Comparison of ENCODE assay signal across 11 mouse cellular contexts in genomic region chr1:185836632-185837281, GRCm38 (mm10).
A peak's percentile ranks its signal among the peaks of the same experiment; 100 is the strongest.
DNase-seq lines count a peak whose midpoint lies in the region; ATAC-seq and TF ChIP-seq lines count a peak whose summit lies in the region.
"Had no signal": no experiment of that assay in that cellular context is flagged by ENCODE, and none has a peak within 500 bp of the region (broad histone marks: within the 10 kb centered on the region; RNA-seq: fewer than 3 reads in every experiment).

No protein-coding gene starts in this region.

- H3K4me2 ChIP-seq in lung, embryonic 14.5 days, result no peak overlapping the region
- H3K4me2 ChIP-seq in intestine, embryonic 16.5 days (ENCODE audit: low read depth, low read length), result no peak overlapping the region

- H3K36me3 ChIP-seq in lung, embryonic 14.5 days (ENCODE audit: insufficient read depth), result no peaks in the 10 kb centered on the region
- H3K36me3 ChIP-seq in intestine, embryonic 16.5 days (ENCODE audit: control insufficient read depth, insufficient read depth, low read length), result no peaks in the 10 kb centered on the region

- H3K27ac ChIP-seq in lung, embryonic 14.5 days (ENCODE audit: low read depth), result peak overlapping the region; percentile 30; the same call in 1 of the 2 replicates
- no peak overlapping the region for H3K27ac ChIP-seq in intestine, embryonic 16.5 days (ENCODE audit: low read length)
- H3K27ac ChIP-seq: macrophage had no signal

- no peak for TF ChIP-seq CTCF in lung, embryonic 14.5 days (IDR thresholded peaks at IDR 0.05; ENCODE audit: low read depth)

- H3K9me3 ChIP-seq in lung, embryonic 14.5 days (ENCODE audit: low read depth, low read length), result no peaks in the 10 kb centered on the region
- H3K9me3 ChIP-seq in intestine, embryonic 16.5 days (ENCODE audit: control insufficient read depth, low read length), result no peaks in the 10 kb centered on the region

- peak; percentile 78 for ATAC-seq in frontal cortex, adult (ENCODE audit: low TSS enrichment)
- ATAC-seq in lung, embryonic 14.5 days (ENCODE audit: insufficient read depth), result no peak
- ATAC-seq in intestine, embryonic 16.5 days, result peak; percentile 36; the same call in 1 of the 2 replicates

- DNase-seq in frontal cortex, postnatal 14 days (ENCODE audit: low spot score in 2 of 2), result no peak
- peak; percentile 54 for DNase-seq in lung, embryonic 14.5 days
- no peak for DNase-seq in lung, postnatal 14 days
- DNase-seq in adrenal gland, postnatal 14 days, result peak; percentile 64
- DNase-seq in B cell, adult 2 months, result no peak
- DNase-seq: heart, adult 11 months; thymus, postnatal 25 days had no signal

- WGBS in lung, embryonic 14.5 days, result 29% methylated on average over 13 of the region's 13 CpGs
- 36% methylated on average over 13 of the region's 13 CpGs for WGBS in intestine, embryonic 16.5 days

- no peak overlapping the region for H3K4me3 ChIP-seq in lung, embryonic 14.5 days (ENCODE audit: low read depth, low read length)
- H3K4me3 ChIP-seq in intestine, embryonic 16.5 days (ENCODE audit: low read length), result no peak overlapping the region

- H3K4me1 ChIP-seq in lung, embryonic 14.5 days (ENCODE audit: insufficient read depth), result peaks cover 17% of the 10 kb centered on the region
- 0 out of 2 replicates have a peak, but pooled peaks cover 3% of the 10 kb centered on the region for H3K4me1 ChIP-seq in intestine, embryonic 16.5 days (ENCODE audit: control insufficient read depth, insufficient read depth, low read length)

- H3K9ac ChIP-seq in lung, embryonic 14.5 days, result no peak overlapping the region
- no peak overlapping the region for H3K9ac ChIP-seq in intestine, embryonic 16.5 days (ENCODE audit: low read depth, low read length)

- H3K27me3 ChIP-seq in lung, embryonic 14.5 days (ENCODE audit: insufficient read depth, low read length), result no peaks in the 10 kb centered on the region
- H3K27me3 ChIP-seq in intestine, embryonic 16.5 days (replicated peaks; ENCODE audit: control insufficient read depth, insufficient read depth, low read length), result no peaks in the 10 kb centered on the region
- H3K27me3 ChIP-seq: CH12.LX had no signal

Comparison
In these comparisons a context has a peak if more than half of its experiments do, and no peak if none do; other contexts are left out.
1. DNase-seq: peak in lung, embryonic 14.5 days (single experiment) and adrenal gland, postnatal 14 days (single experiment); none in frontal cortex, postnatal 14 days (0 of 2), lung, postnatal 14 days (single experiment) and B cell, adult 2 months (0 of 2).